Mouse (Mus musculus) thymus, adult 2 months (tissue): Measurements from ENCODE around the gene Ccdc154. TPM values are rescaled to one million over a fixed set of nuclear protein-coding genes. Genes with fewer than 3 reads are reported as not detected.

Experiments used
- DNase-seq: peaks from one replicate; pipeline ENCODE4 v3.0.0; 2021
- H3K27ac ChIP-seq: fragments of 200-500 bp; 2 replicates; pipeline ENCODE4 v1.5.1; 2012; ENCODE audit warnings: low read length, control low read depth; ENCODE audit not compliant: control insufficient read depth, insufficient read depth
- H3K27me3 ChIP-seq: fragments of 200-500 bp; 2 replicates; pipeline ENCODE4 v1.6.1; 2012; ENCODE audit warnings: mild to moderate bottlenecking, low read length, moderate library complexity, mixed read lengths; ENCODE audit not compliant: control insufficient read depth, insufficient read depth
- H3K36me3 ChIP-seq: fragments of 200-500 bp; 2 replicates; pipeline ENCODE4 v1.6.1; 2012; ENCODE audit warnings: mild to moderate bottlenecking, low read length, moderate library complexity; ENCODE audit not compliant: control insufficient read depth, insufficient read depth
- H3K4me1 ChIP-seq: fragments of 200-500 bp; replicated peaks from 2 replicates; pipeline ENCODE4 v1.6.1; 2012; ENCODE audit warnings: low read length; ENCODE audit not compliant: control insufficient read depth, insufficient read depth
- H3K4me3 ChIP-seq: fragments of 200-500 bp; 2 replicates; pipeline ENCODE4 v1.5.1; 2012; ENCODE audit warnings: mild to moderate bottlenecking, low read length, control low read depth, moderate library complexity; ENCODE audit not compliant: control insufficient read depth, insufficient read depth
- CTCF ChIP-seq: fragments of 200-500 bp; IDR thresholded peaks from 2 replicates; pipeline ENCODE4 v1.5.1; 2012; ENCODE audit warnings: mild to moderate bottlenecking, control low read depth, low read length, moderate library complexity, borderline replicate concordance; ENCODE audit not compliant: control insufficient read depth, poor library complexity, insufficient read depth; ENCODE audit errors: extremely low read depth
- POLR2A ChIP-seq: fragments of 200-500 bp; IDR thresholded peaks from 2 replicates; pipeline ENCODE4 v1.6.1; 2012; ENCODE audit warnings: mild to moderate bottlenecking, low read length, control low read depth, moderate library complexity; ENCODE audit not compliant: control insufficient read depth, poor library complexity, insufficient read depth; ENCODE audit errors: extremely low read depth
- WGBS: fragments of 180-500 bp; shearing (Covaris S2); methylation state at CpG from one replicate; pipeline ENCODE4 v1.1.7; 2018; 5-methylcytosine and 5-hydroxymethylcytosine counted together
- polyA plus RNA-seq: library from polyadenylated mRNA; depleted of rRNA; stranded (reverse); fragments of >200 nt; gene quantifications from 2 replicates; pipeline ENCODE4 v1.2.3, GENCODE M21; 2012

The Ccdc154 gene
- polyA plus RNA-seq, 1 experiment = 0.05 TPM

- no peak for DNase-seq
- Histone ChIP-seq H3K27ac (no peak overlapping the region), H3K4me3 (no peak overlapping the region), H3K36me3 (no peaks in the 10 kb centered on the region), H3K27me3 (no peaks in the 10 kb centered on the region), H3K4me1 (no peaks in the 10 kb centered on the region)
- WGBS = 62% methylated on average over 8 of the region's 8 CpGs
- TF ChIP-seq CTCF (no peak), POLR2A (no peak)
Measured at GRCm38 (mm10) chr17:25127079-25127478, 35.2 kb upstream of the Ccdc154 start.

DNA sequence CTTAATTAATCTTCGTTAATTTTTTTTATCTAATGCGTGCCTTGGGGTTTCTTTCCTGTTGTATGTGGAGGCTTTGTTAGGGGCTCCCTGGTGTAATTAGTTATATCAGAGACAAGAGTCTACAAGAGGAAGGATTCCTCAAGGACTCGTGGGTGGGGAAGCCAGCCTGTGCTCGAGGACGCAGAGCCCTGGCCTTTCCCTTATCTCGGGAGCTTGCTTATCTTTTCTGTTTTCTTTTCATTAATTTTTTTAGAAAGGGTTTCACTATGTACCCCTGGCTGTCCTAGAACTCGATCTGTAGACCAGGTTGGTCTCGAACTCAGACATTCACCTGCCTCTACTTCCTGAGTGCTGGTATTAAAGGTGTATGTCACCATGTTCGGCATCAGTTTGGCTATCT, 34.6 kb upstream of the Ccdc154 start:
- no peak overlapping the region for H3K27ac ChIP-seq
- no peak for TF ChIP-seq POLR2A
- no peak for TF ChIP-seq CTCF
- no peaks in the 10 kb centered on the region for H3K4me1 ChIP-seq
- WGBS = 82% methylated on average over 9 of the region's 9 CpGs
- no peaks in the 10 kb centered on the region for H3K27me3 ChIP-seq
- no peaks in the 10 kb centered on the region for H3K36me3 ChIP-seq
- no peak overlapping the region for H3K4me3 ChIP-seq
- DNase-seq = no peak

- no peak overlapping the region for H3K4me3 ChIP-seq
- H3K4me1 ChIP-seq = peaks cover 5% of the 10 kb centered on the region
- WGBS = 94% methylated on average over 1 of the region's 1 CpGs
- no peaks in the 10 kb centered on the region for H3K27me3 ChIP-seq
- no peak for DNase-seq
- H3K36me3 ChIP-seq = no peaks in the 10 kb centered on the region
- TF ChIP-seq POLR2A (no peak), CTCF (no peak)
- no peak overlapping the region for H3K27ac ChIP-seq
Measured at GRCm38 (mm10) chr17:25130060-25130459, 32.2 kb upstream of the Ccdc154 start.

GRCm38 (mm10) chr17:25133275-25133698, 29.0 kb upstream of the Ccdc154 start, which contains the start of gene Clcn7:
Gene Clcn7, plus strand, starts transcription at chr17:25133391.
- Histone ChIP-seq H3K27me3 (no peaks in the 10 kb centered on the region), H3K4me3 (peak within 1 kb of the TSS; percentile 84), H3K27ac (no peak within 1 kb of the TSS), H3K4me1 (peaks cover 5% of the 10 kb centered on the region), H3K36me3 (no peaks in the 10 kb centered on the region)
- WGBS = under 1% methylated on average over 40 of the region's 40 CpGs
- peak; percentile 91 for DNase-seq
- TF ChIP-seq CTCF = no peak
- peak; percentile 56; the same call in 1 of the 2 replicates for TF ChIP-seq POLR2A

GRCm38 (mm10) chr17:25135622-25136021, 26.6 kb upstream of the Ccdc154 start:
- no peak for TF ChIP-seq CTCF
- no peak for TF ChIP-seq POLR2A
- no peak overlapping the region for H3K4me3 ChIP-seq
- DNase-seq = no peak
- H3K27ac ChIP-seq = no peak overlapping the region
- H3K36me3 ChIP-seq = no peaks in the 10 kb centered on the region
- no peaks in the 10 kb centered on the region for H3K27me3 ChIP-seq
- H3K4me1 ChIP-seq = peaks cover 5% of the 10 kb centered on the region
- WGBS = 95% methylated on average over 6 of the region's 6 CpGs

DNA sequence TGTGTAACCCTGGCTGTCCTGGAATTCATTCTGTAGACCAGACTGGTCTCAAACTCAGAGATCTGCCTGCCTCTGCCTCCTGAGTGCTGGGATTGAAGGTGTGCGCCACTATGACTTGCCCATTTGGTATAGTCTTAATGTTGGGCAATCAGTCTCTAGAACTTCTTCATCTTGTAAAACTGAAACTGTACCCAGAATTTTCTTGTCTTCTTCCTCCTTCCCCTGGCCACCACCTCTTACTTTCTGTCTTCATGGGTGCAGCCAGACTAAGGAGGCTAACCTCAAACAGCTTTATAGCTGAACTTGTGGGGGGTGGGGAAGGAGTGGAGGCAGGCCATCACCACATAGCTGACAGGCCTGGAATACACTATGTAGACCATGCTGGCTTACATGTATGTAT, 23.5 kb upstream of the Ccdc154 start:
- Histone ChIP-seq H3K4me3 (no peak overlapping the region), H3K4me1 (peaks cover 4% of the 10 kb centered on the region), H3K27ac (no peak overlapping the region), H3K36me3 (no peaks in the 10 kb centered on the region), H3K27me3 (no peaks in the 10 kb centered on the region)
- DNase-seq = no peak
- TF ChIP-seq CTCF = no peak
- no peak for TF ChIP-seq POLR2A
- 97% methylated on average over 1 of the region's 1 CpGs for WGBS

DNA sequence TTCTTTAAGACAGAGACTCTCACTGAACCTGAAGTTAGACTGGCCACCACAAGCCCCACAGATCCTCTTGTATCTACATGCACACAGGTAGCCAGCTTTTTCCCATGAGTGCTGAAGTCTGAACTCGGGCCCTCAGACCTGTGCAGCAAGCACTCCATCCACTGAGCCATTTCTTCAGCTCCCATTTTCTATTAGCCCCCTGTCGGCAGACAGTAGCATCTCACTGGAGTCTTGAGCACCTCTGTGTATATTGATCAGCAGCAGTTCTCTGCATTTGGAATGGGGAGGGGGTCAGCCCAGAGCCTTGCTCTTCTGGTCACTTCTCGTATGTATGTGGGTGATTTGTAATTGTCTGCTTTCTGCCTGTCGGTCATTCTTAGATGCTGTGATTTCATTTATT, 22.3 kb upstream of the Ccdc154 start:
- H3K4me3 ChIP-seq = no peak overlapping the region
- H3K27me3 ChIP-seq = no peaks in the 10 kb centered on the region
- no peaks in the 10 kb centered on the region for H3K36me3 ChIP-seq
- 77% methylated on average over 4 of the region's 4 CpGs for WGBS
- TF ChIP-seq POLR2A (no peak), CTCF (no peak)
- H3K27ac ChIP-seq = no peak overlapping the region
- H3K4me1 ChIP-seq = no peaks in the 10 kb centered on the region
- no peak for DNase-seq
